Mouse (Mus musculus): ENCODE data around the gene Adgrf1. TPM values are rescaled to one million over a fixed set of nuclear protein-coding genes. Genes with fewer than 3 reads are reported as not detected.

Gene Adgrf1
- total and polyA plus RNA-seq, 3 experiments = not detected

Other genes starting within 250 kb of the Adgrf1 start
- not detected in 2 replicates for gene Adgrf5, start 90.1 kb downstream of the Adgrf1 start, total RNA-seq (2012; rRNA removed)
- gene Adgrf5, start 90.1 kb downstream of the Adgrf1 start, total RNA-seq (2014; rRNA removed) = not detected in 2 replicates
- gene Adgrf5, start 90.1 kb downstream of the Adgrf1 start, polyA plus RNA-seq (2012; ENCODE audit: insufficient read length, low read depth) = not detected in 2 replicates
- not detected in 2 replicates for gene Mep1a, start 232.5 kb downstream of the Adgrf1 start, total RNA-seq (2012; rRNA removed)
- gene Mep1a, start 232.5 kb downstream of the Adgrf1 start, total RNA-seq (2014; rRNA removed) = not detected in 2 replicates
- not detected in 2 replicates for gene Mep1a, start 232.5 kb downstream of the Adgrf1 start, polyA plus RNA-seq (2012; ENCODE audit: insufficient read length, low read depth)